Mouse (Mus musculus) forebrain, postnatal 0 days (tissue): ENCODE data around the gene Zfp472. TPM values are rescaled to one million over a fixed set of nuclear protein-coding genes. Genes with fewer than 3 reads are reported as not detected.
"Not testable (repeated sequence)": the region's sequence is repeated elsewhere in the genome, so short reads cannot be mapped to it uniquely, and the experiment has no call there.

ENCODE experiments used
- ATAC-seq: fragments of 200-750 bp; cut with Nextera tagmentation; 2 replicates; pipeline ENCODE4 v1.8.0; 2017; ENCODE audit warnings: mild to moderate bottlenecking, moderate library complexity
- DNase-seq: peaks from one replicate; pipeline ENCODE4 v3.0.0-alpha.2; 2015
- H3K27ac ChIP-seq: fragments of 300-500 bp; sonication (generic); 2 replicates; pipeline ENCODE4 v1.5.1; 2014; ENCODE audit warnings: low read depth, mild to moderate bottlenecking, antibody characterized with exemption, low read length, moderate library complexity, mixed read lengths
- H3K27me3 ChIP-seq: fragments of 300-500 bp; sonication (generic); 2 replicates; pipeline ENCODE4 v1.6.1; 2014; ENCODE audit warnings: mild to moderate bottlenecking, low read length, mixed read lengths; ENCODE audit not compliant: insufficient read depth
- H3K36me3 ChIP-seq: fragments of 300-500 bp; sonication (generic); 2 replicates; pipeline ENCODE4 v1.6.1; 2014; ENCODE audit warnings: mild to moderate bottlenecking, moderate library complexity; ENCODE audit not compliant: insufficient read depth
- H3K4me1 ChIP-seq: fragments of 300-500 bp; sonication (generic); 2 replicates; pipeline ENCODE4 v1.6.1; 2014; ENCODE audit warnings: antibody characterized with exemption; ENCODE audit not compliant: insufficient read depth
- H3K4me2 ChIP-seq: fragments of 300-500 bp; sonication (generic); 2 replicates; pipeline ENCODE4 v1.6.1; 2014; ENCODE audit warnings: low read depth, mild to moderate bottlenecking, moderate library complexity
- H3K4me3 ChIP-seq: fragments of 300-500 bp; sonication (generic); 2 replicates; pipeline ENCODE4 v1.5.1; 2014; ENCODE audit warnings: low read depth, low read length, mixed read lengths
- H3K9ac ChIP-seq: fragments of 300-500 bp; sonication (generic); 2 replicates; pipeline ENCODE4 v1.6.1; 2014; ENCODE audit warnings: mild to moderate bottlenecking
- H3K9me3 ChIP-seq: fragments of 300-500 bp; sonication (generic); 2 replicates; pipeline ENCODE4 v1.6.1; 2016; ENCODE audit warnings: low read length
- CTCF ChIP-seq: sonication (generic); IDR thresholded peaks from 2 replicates; pipeline ENCODE4 v1.5.1; 2016; ENCODE audit warnings: antibody characterized with exemption, control low read depth, low read depth
- WGBS: fragments of 180-500 bp; shearing (Covaris S2); extraction: QIAGEN DNeasy Blood & Tissue Kit; methylation state at CpG from one replicate; pipeline ENCODE4 v1.1.7; 2014; 5-methylcytosine and 5-hydroxymethylcytosine counted together
- polyA plus RNA-seq: library from polyadenylated mRNA; unstranded; fragments of >200 nt; fragmentation: Nextera tagmentation; extraction: Ambion mirVana; gene quantifications from 2 replicates; pipeline ENCODE4 v1.2.1, GENCODE M21; 2015
- total RNA-seq: library from RNA; depleted of rRNA; stranded (reverse); fragments of >200 nt; gene quantifications from 2 replicates; pipeline ENCODE4 v1.2.3, GENCODE M21; 2014; rRNA removed

Gene Zfp472
- total and polyA plus RNA-seq, 2 experiments from 2014 or later: 6.8 to 6.9 TPM

DNA sequence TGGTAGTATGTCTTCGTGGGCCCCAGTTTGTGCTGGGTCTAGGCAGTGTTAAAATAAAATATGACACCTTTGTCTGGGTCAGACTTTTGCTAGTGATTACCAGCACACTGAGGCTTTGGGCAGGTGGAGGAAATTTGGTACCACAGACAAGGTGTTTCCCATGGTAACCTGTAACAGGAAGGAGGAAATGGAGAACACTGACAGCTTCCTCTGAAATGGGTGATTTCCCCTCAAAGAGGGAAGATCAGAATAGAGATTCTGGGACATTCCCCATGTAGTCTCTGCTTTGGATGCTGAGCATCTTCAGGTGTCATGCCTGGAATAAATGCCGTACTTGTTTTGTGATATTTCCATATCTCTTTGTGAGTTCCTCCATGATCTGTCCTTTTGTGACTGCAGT lies 32.9 kb downstream of the Zfp472 start:
- H3K4me1 ChIP-seq: peaks cover 6% of the 10 kb centered on the region; the same call in 1 of the 2 replicates
- DNase-seq: no peak
- H3K36me3 ChIP-seq: peaks cover 24% of the 10 kb centered on the region
- TF ChIP-seq CTCF: no peak
- peaks cover 25% of the 10 kb centered on the region; the same call in 1 of the 2 replicates for H3K9me3 ChIP-seq
- no peak for ATAC-seq
- H3K27ac ChIP-seq: no peak overlapping the region
- no peak overlapping the region for H3K9ac ChIP-seq
- H3K27me3 ChIP-seq: no peaks in the 10 kb centered on the region
- H3K4me2 ChIP-seq: no peak overlapping the region
- H3K4me3 ChIP-seq: no peak overlapping the region
- WGBS: 94% methylated on average over 2 of the region's 2 CpGs

DNA sequence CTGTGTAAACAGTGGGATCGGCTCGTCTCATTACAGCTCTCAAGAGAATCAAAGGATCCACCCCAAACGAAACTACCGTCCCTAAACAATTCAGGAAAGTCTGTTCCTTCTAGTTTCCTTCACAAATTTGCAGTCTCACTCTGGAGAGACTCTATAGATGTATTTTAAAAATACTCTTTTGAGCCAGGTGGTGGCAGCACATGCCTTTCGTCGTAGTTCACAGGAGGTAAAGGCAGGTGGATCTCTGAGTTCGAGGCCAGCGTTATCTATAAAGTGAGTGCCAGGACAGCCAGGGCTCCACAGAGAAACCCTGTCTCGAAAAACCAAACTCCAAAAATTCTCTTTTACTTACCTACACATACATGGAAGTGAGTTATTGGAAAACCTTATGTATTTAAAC lies 42.7 kb downstream of the Zfp472 start:
- no peak for DNase-seq
- WGBS: 52% methylated on average over 9 of the region's 9 CpGs
- no peak for ATAC-seq
- no peak for TF ChIP-seq CTCF
- peaks cover 18% of the 10 kb centered on the region for H3K36me3 ChIP-seq
- H3K27ac ChIP-seq: no peak overlapping the region
- H3K27me3 ChIP-seq: no peaks in the 10 kb centered on the region
- H3K4me1 ChIP-seq: no peaks in the 10 kb centered on the region
- no peak overlapping the region for H3K4me3 ChIP-seq
- H3K9ac ChIP-seq: no peak overlapping the region
- peaks cover 13% of the 10 kb centered on the region; the same call in 1 of the 2 replicates for H3K9me3 ChIP-seq
- no peak overlapping the region for H3K4me2 ChIP-seq

DNA sequence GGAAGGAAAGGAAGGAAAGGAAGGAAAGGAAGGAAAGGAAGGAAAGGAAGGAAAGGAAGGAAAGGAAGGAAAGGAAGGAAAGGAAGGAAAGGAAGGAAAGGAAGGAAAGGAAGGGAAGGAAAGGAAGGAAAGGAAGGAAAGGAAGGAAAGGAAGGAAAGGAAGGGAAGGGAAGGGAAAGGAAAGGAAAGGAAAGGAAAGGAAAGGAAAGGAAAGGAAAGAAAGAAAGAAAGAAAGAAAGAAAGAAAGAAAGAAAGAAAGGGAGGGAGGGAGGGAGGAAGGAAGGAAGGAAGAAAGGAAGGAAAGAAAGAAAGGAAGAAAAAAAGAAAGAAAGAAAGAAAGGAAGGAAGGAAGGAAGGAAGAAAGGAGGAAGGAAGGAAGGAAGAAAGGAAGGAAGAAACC lies 54.8 kb downstream of the Zfp472 start:
- H3K27ac ChIP-seq, DNase-seq, H3K27me3 ChIP-seq, ATAC-seq, H3K4me3 ChIP-seq, H3K4me2 ChIP-seq, H3K4me1 ChIP-seq, H3K9ac ChIP-seq: not testable (repeated sequence)
- Histone ChIP-seq H3K36me3 (peaks cover 49% of the 10 kb centered on the region), H3K9me3 (peaks cover 60% of the 10 kb centered on the region)

Other genes with a start within 250 kb of the Zfp472 start
- gene Zfp871, start 177.5 kb upstream of the Zfp472 start, total RNA-seq: 31.6 and 40.2 TPM in 2 replicates
- 26.0 and 51.2 TPM in 2 replicates for gene Zfp871, start 177.5 kb upstream of the Zfp472 start, polyA plus RNA-seq
- gene Zfp811, start 155.9 kb upstream of the Zfp472 start, total RNA-seq: 21.9 and 25.0 TPM in 2 replicates
- 7.6 and 19.7 TPM in 2 replicates for gene Zfp811, start 155.9 kb upstream of the Zfp472 start, polyA plus RNA-seq
- 21.9 and 26.3 TPM in 2 replicates for gene Zfp799, start 135.6 kb upstream of the Zfp472 start, total RNA-seq
- gene Zfp799, start 135.6 kb upstream of the Zfp472 start, polyA plus RNA-seq: 10.2 and 14.3 TPM in 2 replicates
- 9.1 and 9.3 TPM in 2 replicates for gene Zfp870, start 74.2 kb upstream of the Zfp472 start, total RNA-seq
- gene Zfp870, start 74.2 kb upstream of the Zfp472 start, polyA plus RNA-seq: 4.4 and 5.2 TPM in 2 replicates
- gene Cyp4f14, start 48.5 kb upstream of the Zfp472 start, total RNA-seq: 0.31 and 0.62 TPM in 2 replicates
- 0.38 and 0.48 TPM in 2 replicates for gene Cyp4f14, start 48.5 kb upstream of the Zfp472 start, polyA plus RNA-seq
- 6.9 and 7.1 TPM in 2 replicates for gene Cyp4f13, start 18.4 kb upstream of the Zfp472 start, total RNA-seq
- 6.9 and 7.8 TPM in 2 replicates for gene Cyp4f13, start 18.4 kb upstream of the Zfp472 start, polyA plus RNA-seq
- gene Zfp952, start 27.3 kb downstream of the Zfp472 start, total RNA-seq: 19.3 and 19.7 TPM in 2 replicates
- 9.0 and 12.3 TPM in 2 replicates for gene Zfp952, start 27.3 kb downstream of the Zfp472 start, polyA plus RNA-seq
- 24.3 and 28.5 TPM in 2 replicates for gene Zfp763, start 67.6 kb downstream of the Zfp472 start, total RNA-seq
- 15.4 and 19.9 TPM in 2 replicates for gene Zfp763, start 67.6 kb downstream of the Zfp472 start, polyA plus RNA-seq
- gene 4921501E09Rik, start 102.2 kb downstream of the Zfp472 start, total RNA-seq: not detected in 2 replicates
- not detected in 2 replicates for gene 4921501E09Rik, start 102.2 kb downstream of the Zfp472 start, polyA plus RNA-seq
- gene Zfp563, start 123.5 kb downstream of the Zfp472 start, total RNA-seq: 28.5 and 30.6 TPM in 2 replicates
- gene Zfp563, start 123.5 kb downstream of the Zfp472 start, polyA plus RNA-seq: 9.5 and 11.0 TPM in 2 replicates
- gene Morc2b, start 173.9 kb downstream of the Zfp472 start, total RNA-seq: 0.15 and 0.90 TPM in 2 replicates
- 0.07 and 0.20 TPM in 2 replicates for gene Morc2b, start 173.9 kb downstream of the Zfp472 start, polyA plus RNA-seq
- gene Olfr55, start 202.6 kb downstream of the Zfp472 start, total RNA-seq: not detected in 2 replicates
- not detected in 2 replicates for gene Olfr55, start 202.6 kb downstream of the Zfp472 start, polyA plus RNA-seq
- not detected in 2 replicates for gene Olfr239, start 225.5 kb downstream of the Zfp472 start, total RNA-seq
- not detected in 2 replicates for gene Olfr239, start 225.5 kb downstream of the Zfp472 start, polyA plus RNA-seq